Mouse (Mus musculus) brain, adult 2 months (tissue): ENCODE measurements around the gene Kif11.

Source experiments
- DNase-seq: peaks from one replicate; pipeline ENCODE4 v3.0.0; 2011; ENCODE audit warnings: low read depth, low spot score

The Kif11 gene

DNA sequence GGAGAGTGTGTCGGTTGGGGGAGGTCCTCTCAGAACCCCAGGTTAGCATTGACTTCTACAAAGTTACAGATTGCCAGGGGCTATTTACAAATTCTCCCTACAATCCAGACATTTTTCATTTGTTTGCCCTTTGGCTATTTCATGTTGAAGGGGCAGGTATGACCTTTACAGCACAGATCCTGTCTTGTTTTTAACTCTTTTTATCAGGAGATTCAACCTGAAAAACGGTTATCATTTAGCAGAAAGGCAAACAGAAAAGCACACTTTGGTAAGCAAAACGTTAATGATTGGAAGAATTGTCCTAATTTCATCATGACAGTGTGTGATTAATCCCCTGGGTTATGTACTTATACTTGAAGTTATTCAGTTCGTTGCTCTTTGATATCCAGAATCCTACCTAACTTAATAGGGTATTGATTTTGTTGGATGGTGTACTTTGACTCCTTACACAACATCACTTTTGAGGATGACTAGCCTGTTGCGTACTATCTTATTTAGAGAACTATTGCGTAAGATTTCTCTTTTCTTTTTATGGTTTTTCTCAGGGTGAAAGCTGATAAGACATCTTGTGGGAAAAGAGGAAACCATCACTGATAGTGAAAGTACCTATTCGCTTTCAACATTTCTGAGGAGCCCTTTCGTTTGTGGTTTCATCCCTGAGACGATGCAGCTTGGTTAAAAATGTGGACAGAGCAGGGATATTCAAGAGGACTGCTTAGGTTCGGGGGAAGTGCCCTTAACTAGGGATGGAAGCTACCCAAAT lies 66.5 kb downstream of the Kif11 start:
- DNase-seq = no peak

DNA sequence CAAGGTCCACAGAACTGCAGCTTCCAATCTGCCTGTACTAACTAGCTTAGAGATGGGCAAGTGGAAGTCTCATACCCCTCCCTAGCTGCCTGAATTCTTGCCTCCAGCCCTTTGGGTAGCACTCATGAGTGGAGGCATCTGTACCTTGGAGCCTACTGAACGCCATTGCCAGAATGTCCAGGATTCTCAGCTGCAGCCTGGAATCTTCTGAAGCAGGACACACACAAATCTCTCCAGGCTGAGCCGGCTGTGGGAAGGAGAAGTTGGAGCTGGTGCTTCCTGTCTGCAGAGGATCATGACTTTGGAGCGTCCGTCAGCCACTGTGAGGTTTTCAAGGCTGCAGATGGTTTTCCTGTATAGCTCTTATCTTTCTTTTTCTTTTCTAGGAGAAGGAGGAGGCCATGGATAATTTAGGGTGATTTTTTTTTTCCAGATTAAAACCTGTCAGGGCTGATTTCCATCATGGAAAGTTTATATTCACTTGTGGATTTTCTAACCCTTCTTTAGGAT lies 67.5 kb downstream of the Kif11 start:
- DNase-seq = no peak

DNA sequence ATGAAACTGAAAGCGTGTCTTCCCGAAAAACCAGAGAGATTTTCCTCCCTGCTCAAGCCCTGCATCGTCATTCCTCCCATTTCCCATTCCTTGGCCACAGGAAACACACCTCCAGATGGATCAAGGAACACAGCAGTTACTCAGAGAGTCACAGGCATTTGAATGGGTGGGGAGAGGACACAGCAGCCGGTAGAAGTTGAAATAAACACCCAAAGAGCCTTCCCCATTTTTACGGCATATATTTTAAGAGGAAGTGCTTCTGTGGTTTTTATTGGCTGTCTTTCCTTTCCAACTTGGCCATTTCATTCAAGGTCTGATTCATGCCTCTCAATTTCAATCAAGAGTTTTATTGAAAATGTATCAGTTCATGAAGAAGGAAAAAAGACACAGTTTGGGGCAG lies 72.0 kb downstream of the Kif11 start:
- DNase-seq = no peak

DNA sequence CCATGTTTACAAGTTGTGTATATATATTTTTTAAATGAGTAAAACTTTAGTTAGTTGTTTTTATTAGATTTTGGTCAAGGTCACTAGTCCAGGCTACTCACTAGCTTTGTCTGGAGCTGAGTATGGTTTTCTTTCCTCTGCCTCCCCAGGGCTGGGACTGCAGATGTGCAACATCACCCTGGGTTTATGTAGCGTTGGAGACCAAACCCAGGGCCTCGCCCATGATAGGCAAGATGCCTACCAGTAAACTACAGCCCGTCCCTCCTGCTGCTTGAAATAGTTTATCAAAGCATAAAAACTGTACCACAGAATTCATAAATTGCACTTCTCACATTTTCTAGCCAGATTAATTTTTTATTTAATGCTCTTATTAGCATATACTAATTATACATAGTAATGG lies 73.0 kb downstream of the Kif11 start:
- no peak for DNase-seq

DNA sequence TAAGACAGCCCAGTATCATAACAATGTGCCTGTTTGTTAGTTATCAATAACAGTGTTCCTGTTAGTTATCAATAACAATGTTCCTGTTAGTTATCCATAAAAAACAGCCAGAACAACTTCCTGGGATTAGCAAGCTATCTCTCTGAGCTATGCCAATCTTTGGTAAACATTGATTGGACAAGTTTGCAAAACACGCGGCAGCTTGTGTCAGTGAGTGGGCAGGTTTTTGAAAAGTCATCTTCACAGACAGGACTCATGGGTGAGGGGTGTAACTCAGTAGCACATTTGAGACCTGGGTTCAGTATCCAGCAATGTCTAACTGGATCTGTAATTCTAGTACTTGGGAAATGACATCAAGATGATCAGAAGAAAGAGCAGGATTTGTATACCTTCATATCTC lies 79.3 kb downstream of the Kif11 start:
- DNase-seq = no peak

DNA sequence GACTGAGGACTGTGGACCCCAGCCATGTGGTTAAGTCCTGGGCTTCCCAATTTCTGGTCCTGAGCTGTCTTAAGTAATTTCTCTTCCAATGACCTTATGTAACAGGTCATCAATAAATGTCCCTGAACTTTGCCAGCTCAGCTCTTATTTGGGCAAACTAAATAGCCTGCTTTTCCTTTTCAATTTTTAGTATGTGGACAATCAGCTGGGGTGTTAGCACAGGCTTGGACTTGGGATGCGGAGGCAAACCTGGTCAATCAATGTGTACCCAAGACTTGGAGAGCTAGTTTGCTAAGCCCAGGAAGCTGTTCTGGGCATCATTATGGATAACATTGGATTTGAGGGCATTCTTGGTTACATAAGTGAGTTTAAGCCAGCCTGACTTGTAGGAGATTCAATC lies 79.8 kb downstream of the Kif11 start:
- DNase-seq = no peak

DNA sequence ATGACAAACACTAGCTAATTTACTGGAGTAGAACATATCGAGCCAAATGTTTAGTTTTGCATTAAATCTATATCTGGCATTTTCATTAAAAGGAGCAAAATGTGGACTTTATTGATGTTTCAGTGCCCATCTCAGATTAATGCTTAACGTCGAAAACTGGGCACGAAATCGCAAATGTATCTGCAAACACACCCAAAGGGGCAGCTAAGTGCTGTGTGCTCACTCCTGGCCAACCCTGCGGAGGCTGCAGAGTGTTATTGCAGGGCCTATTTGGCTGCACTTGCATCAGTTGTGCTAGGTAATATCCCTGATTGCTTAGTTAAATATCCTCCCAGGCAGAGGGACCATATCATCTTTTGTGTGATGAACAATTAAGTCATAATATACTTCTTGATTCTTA lies 81.8 kb downstream of the Kif11 start:
- no peak for DNase-seq

DNA sequence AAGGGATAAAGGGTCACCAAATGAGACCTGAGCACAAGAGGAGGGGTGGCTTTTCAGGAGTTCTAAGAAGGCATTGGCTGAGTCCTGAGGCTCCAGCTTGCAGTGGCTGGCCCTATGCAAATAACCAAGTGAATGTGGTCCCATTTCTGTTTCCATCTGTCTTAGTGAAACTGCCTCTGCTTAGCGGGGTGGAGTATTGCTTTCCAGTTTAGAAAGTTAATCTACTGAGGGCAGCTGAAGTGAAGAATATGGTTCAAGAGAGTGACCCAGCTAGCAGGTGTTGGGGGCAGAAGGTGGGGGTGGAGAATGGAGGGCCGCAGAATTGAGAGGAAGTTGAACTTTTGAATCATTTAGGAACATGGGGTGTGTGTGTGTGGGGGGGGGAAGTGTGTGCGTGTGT lies 90.2 kb downstream of the Kif11 start:
- no peak for DNase-seq

DNA sequence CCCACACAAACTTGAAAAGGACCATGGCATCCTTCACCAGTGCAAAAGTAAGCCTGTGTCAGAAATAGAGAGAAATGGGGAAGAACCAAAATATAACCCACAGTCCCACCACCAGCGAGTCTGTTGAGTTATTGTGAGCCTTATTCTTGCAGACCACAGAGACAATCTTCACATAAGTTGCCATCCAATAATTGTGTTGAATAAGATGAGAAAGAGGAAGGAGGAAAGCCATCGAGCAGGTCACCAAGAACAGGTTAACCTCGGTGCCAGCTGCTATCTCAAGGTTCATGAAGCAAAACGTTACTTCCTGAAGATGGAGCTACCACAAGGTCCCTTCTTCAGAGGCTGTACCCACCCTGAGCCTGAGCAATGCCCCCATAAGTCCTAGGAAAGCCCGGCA lies 90.8 kb downstream of the Kif11 start:
- no peak for DNase-seq

DNA sequence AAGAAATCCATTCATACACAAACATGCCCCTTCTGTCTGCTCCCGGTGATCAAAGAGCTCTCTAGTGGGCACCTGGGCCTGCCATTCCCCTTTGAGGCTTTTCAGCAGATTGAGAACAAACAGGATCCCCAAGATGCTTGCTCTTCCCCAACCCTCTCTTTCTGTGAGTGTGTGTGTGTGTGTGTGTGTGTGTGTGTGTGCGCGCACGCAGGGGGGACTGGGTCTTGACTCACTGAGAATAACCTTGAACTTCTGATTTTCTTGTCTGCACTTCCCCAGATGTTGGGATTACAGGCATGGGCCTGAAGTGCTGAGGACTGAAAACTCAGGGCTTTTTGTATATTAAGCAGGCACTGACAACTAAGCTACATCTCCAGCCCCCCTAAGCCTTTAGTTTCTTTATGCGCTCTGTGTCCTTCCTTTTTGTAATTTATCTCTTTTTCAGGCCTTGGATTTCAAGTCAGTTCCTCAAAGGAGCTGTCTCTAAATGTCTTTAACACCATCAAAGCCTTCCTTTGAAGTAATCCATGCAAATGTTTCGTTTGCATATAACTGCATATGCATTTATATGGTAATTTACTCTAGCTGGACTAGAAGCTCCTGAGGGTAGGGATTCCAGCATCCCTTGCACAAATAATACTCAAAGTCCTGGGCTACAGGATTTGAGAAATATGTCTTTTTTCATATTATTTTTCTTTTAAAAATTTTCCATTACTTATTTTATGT lies 92.8 kb downstream of the Kif11 start:
- DNase-seq = no peak
